Mouse (Mus musculus) spleen, postnatal 4 days (tissue): ENCODE measurements at regions not wholly inside any gene's neighbourhood (a gene's known extent, or its start where the extent isn't known, plus 50 kb on each side); places are given as distances from the start of the nearest gene placed in this dataset.

ENCODE experiments used
- DNase-seq, 2 experiments: peaks; one replicate each; pipeline ENCODE4 v3.0.0; 2022; ENCODE audit warnings: low spot score in 2 of 2

- DNase-seq = no peak
Observed at GRCm38 (mm10) chr3:148443012-148443411, 547.3 kb downstream of the Adgrl2 start.

GRCm38 (mm10) chr3:148434033-148434432 is 556.3 kb downstream of the Adgrl2 start:
- DNase-seq = no peak

- DNase-seq = no peak
Observed at GRCm38 (mm10) chr3:148429012-148429865, 561.1 kb downstream of the Adgrl2 start.

GRCm38 (mm10) chr3:148424089-148424488 is 566.3 kb downstream of the Adgrl2 start:
- DNase-seq = no peak

- DNase-seq = no peak
Observed at GRCm38 (mm10) chr3:148423383-148423782, 567.0 kb downstream of the Adgrl2 start.

- DNase-seq = no peak
Observed at GRCm38 (mm10) chr3:148422720-148423119, 567.6 kb downstream of the Adgrl2 start.

- DNase-seq = no peak
Observed at GRCm38 (mm10) chr3:148422205-148422604, 568.1 kb downstream of the Adgrl2 start.

GRCm38 (mm10) chr3:148420303-148420702 is 570.1 kb downstream of the Adgrl2 start:
- DNase-seq = no peak

GRCm38 (mm10) chr3:148419462-148420074 is 570.8 kb downstream of the Adgrl2 start:
- DNase-seq = no peak

- no peak for DNase-seq
Observed at GRCm38 (mm10) chr3:148418067-148418466, 572.3 kb downstream of the Adgrl2 start.

- no peak for DNase-seq
Observed at GRCm38 (mm10) chr3:148415443-148415842, 574.9 kb downstream of the Adgrl2 start.

- no peak for DNase-seq
Observed at GRCm38 (mm10) chr3:148413027-148413426, 577.3 kb downstream of the Adgrl2 start.

- DNase-seq = no peak
Observed at GRCm38 (mm10) chr3:148412191-148412590, 578.2 kb downstream of the Adgrl2 start.

GRCm38 (mm10) chr3:148398349-148398748 is 592.0 kb downstream of the Adgrl2 start:
- DNase-seq = no peak

GRCm38 (mm10) chr3:148387550-148387949 is 602.8 kb downstream of the Adgrl2 start:
- no peak for DNase-seq

GRCm38 (mm10) chr3:148385712-148386111 is 604.6 kb downstream of the Adgrl2 start:
- DNase-seq = no peak

- DNase-seq = no peak
Observed at GRCm38 (mm10) chr3:148381057-148381456, 609.3 kb downstream of the Adgrl2 start.

GRCm38 (mm10) chr3:148363331-148363730 is 627.0 kb downstream of the Adgrl2 start:
- no peak for DNase-seq

GRCm38 (mm10) chr3:148362453-148362864 is 627.9 kb downstream of the Adgrl2 start:
- DNase-seq = no peak

GRCm38 (mm10) chr3:148343633-148344361 is 646.6 kb downstream of the Adgrl2 start:
- DNase-seq = no peak

- no peak for DNase-seq
Observed at GRCm38 (mm10) chr3:148343256-148343632, 647.1 kb downstream of the Adgrl2 start.

GRCm38 (mm10) chr3:148339258-148339657 is 651.1 kb downstream of the Adgrl2 start:
- no peak for DNase-seq

GRCm38 (mm10) chr3:148336640-148337039 is 653.7 kb downstream of the Adgrl2 start:
- DNase-seq = no peak
